Mouse (Mus musculus) adrenal gland, postnatal 10 days (tissue): ENCODE measurements at regions not wholly inside any gene's neighbourhood (a gene's known extent, or its start where the extent isn't known, plus 50 kb on each side); places are given as distances from the start of the nearest gene placed in this dataset.
A peak's percentile ranks its signal among the peaks of the same experiment; 100 is the strongest.
"Not testable (repeated sequence)": the region's sequence is repeated elsewhere in the genome, so short reads cannot be mapped to it uniquely, and the experiment has no call there.

Experiments used
- DNase-seq: peaks from one replicate; pipeline ENCODE4 v3.0.0; 2021; ENCODE audit warnings: mixed read lengths

DNA sequence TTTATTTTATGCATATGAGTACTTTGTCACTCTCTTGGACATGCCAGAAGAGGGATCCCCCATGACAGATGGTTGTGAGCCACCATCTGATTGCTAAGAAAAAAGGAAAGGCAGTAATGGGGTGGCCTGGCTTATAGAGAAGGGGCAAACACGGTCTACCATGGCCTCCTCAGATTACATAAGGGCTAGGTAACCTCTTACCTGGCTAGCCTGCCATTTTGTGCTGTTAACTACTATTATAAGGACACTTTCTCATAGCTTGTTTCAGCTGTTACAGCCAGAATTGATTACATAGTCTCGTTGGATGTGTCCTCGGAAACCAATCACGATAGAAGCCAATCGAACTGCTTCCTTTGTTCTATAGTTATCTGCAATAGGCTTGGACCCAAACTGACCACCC, 60.9 kb upstream of the Gm14496 start:
- no peak for DNase-seq

GRCm38 (mm10) chr2:181930538-181930937, 60.4 kb upstream of the Gm14496 start:
- DNase-seq = not testable (repeated sequence)

GRCm38 (mm10) chr2:181931077-181931815, 59.7 kb upstream of the Gm14496 start:
- peak; percentile 66 for DNase-seq

DNA sequence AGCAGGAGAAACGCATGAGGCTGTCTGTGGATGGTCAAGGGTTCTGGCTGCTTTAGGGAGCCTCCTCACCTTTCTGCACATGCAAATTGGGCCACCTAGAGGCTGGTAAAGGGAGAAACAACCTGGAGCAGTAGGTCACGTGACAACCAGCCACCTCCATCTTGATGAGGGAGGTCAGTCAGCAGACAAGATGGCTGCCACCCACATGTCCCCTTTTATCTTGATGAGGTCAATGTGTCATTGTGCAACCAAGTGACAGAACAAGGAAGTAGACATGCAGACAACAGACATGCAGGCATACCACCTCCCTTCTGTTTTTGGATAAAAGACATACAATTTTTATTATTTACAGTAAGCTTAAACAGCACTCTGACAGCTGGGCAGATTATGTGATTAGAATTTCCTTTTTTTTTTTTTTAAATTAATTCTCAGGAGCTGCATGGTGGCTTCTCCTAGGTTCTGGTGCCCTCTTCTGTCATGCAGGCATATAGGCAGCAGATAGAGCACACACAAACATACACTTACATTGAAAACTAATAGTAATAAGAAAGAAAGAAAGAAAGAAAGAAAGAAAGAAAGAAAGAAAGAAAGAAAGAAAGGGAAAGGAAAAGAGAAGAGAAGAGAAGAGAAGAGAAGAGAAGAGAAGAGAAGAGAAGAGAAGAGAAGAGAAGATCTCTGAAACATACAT, 58.9 kb upstream of the Gm14496 start:
- peak; percentile 28 for DNase-seq
